Mouse (Mus musculus) bone marrow, adult 2 months (tissue): ENCODE results near the gene Taf6l.

Source experiments
- CTCF ChIP-seq: fragments of 200-500 bp; IDR thresholded peaks from 2 replicates; pipeline ENCODE4 v1.5.1; 2011; ENCODE audit warnings: low read length, control low read depth; ENCODE audit not compliant: control insufficient read depth, insufficient read depth
- POLR2A ChIP-seq: fragments of 200-500 bp; IDR thresholded peaks from 2 replicates; pipeline ENCODE4 v1.6.1; 2011; ENCODE audit warnings: low read depth, mild to moderate bottlenecking, control low read depth, low read length, borderline replicate concordance; ENCODE audit not compliant: control insufficient read depth

GRCm38 (mm10) chr19:8760757-8761156 lies 25.5 kb downstream of the Taf6l start:
- TF ChIP-seq POLR2A: no peak
- TF ChIP-seq CTCF: no peak
